Mouse (Mus musculus): ENCODE results near the gene Snx19. TPM values are rescaled to one million over a fixed set of nuclear protein-coding genes. Genes with fewer than 3 reads are reported as not detected.
A peak's percentile ranks its signal among the peaks of the same experiment; 100 is the strongest.

The Snx19 gene
- total and polyA plus RNA-seq, 3 experiments = 3.5 to 21.8 (median 20.1) TPM

- no peaks in the 10 kb centered on the region for H3K27me3 ChIP-seq (ENCODE audit: insufficient read depth, low read length)
- TF ChIP-seq GATA2 (IDR thresholded peaks at IDR 0.05; ENCODE audit: borderline replicate concordance, low read depth, low read length) = no peak
- no peak for TF ChIP-seq CTCF (IDR thresholded peaks at IDR 0.05; ENCODE audit: low read depth, low read length)
- TF ChIP-seq TAL1 (conservative IDR thresholded peaks at IDR 0.05; ENCODE audit: low read depth, low read length) = no peak
- TF ChIP-seq GATA1 (IDR thresholded peaks at IDR 0.05; ENCODE audit: borderline replicate concordance, low read length) = no peak
- no peak for TF ChIP-seq POLR2AphosphoS5 (IDR thresholded peaks at IDR 0.05; ENCODE audit: insufficient replicate concordance, low read depth, low read length)
- H3K36me3 ChIP-seq (replicated peaks) = peaks cover 79% of the 10 kb centered on the region
- H3K4me3 ChIP-seq (ENCODE audit: low read depth, low read length) = no peak overlapping the region
- H3K4me1 ChIP-seq (ENCODE audit: insufficient read depth, low read depth, low read length) = peaks cover 29% of the 10 kb centered on the region
- DNase-seq (ENCODE audit: low spot score) (no peak), ATAC-seq (ENCODE audit: extremely low read depth, insufficient number of reproducible peaks, low FRiP score, poor library complexity, severe bottlenecking) (no peak)
- no peaks in the 10 kb centered on the region for H3K9me3 ChIP-seq (replicated peaks)
Measured at GRCm38 (mm10) chr9:30431909-30432308, 5.0 kb downstream of the Snx19 start.

GRCm38 (mm10) chr9:30433914-30434313, 7.0 kb downstream of the Snx19 start:
- H3K36me3 ChIP-seq (replicated peaks) = peaks cover 83% of the 10 kb centered on the region
- TF ChIP-seq GATA2 (IDR thresholded peaks at IDR 0.05; ENCODE audit: borderline replicate concordance, low read depth, low read length) (no peak), CTCF (IDR thresholded peaks at IDR 0.05; ENCODE audit: low read depth, low read length) (no peak), POLR2AphosphoS5 (IDR thresholded peaks at IDR 0.05; ENCODE audit: insufficient replicate concordance, low read depth, low read length) (no peak), GATA1 (IDR thresholded peaks at IDR 0.05; ENCODE audit: borderline replicate concordance, low read length) (no peak), TAL1 (conservative IDR thresholded peaks at IDR 0.05; ENCODE audit: low read depth, low read length) (no peak)

GRCm38 (mm10) chr9:30435902-30436585, 9.1 kb downstream of the Snx19 start:
- DNase-seq (ENCODE audit: low spot score) = no peak
- Histone ChIP-seq H3K4me1 (ENCODE audit: insufficient read depth, low read depth, low read length) (no peaks in the 10 kb centered on the region), H3K27me3 (ENCODE audit: insufficient read depth, low read length) (no peaks in the 10 kb centered on the region), H3K36me3 (replicated peaks) (peaks cover 88% of the 10 kb centered on the region), H3K9me3 (replicated peaks) (no peaks in the 10 kb centered on the region), H3K4me3 (ENCODE audit: low read depth, low read length) (no peak overlapping the region)
- no peak for ATAC-seq (ENCODE audit: extremely low read depth, insufficient number of reproducible peaks, low FRiP score, poor library complexity, severe bottlenecking)
- TF ChIP-seq TAL1 (conservative IDR thresholded peaks at IDR 0.05; ENCODE audit: low read depth, low read length) (no peak), GATA1 (IDR thresholded peaks at IDR 0.05; ENCODE audit: borderline replicate concordance, low read length) (no peak), POLR2AphosphoS5 (IDR thresholded peaks at IDR 0.05; ENCODE audit: insufficient replicate concordance, low read depth, low read length) (no peak), CTCF (IDR thresholded peaks at IDR 0.05; ENCODE audit: low read depth, low read length) (no peak)

More at GRCm38 (mm10) chr9:30433914-30434313, 7.0 kb downstream of the Snx19 start:
- Histone ChIP-seq H3K27me3 (ENCODE audit: insufficient read depth, low read length) (no peaks in the 10 kb centered on the region), H3K4me1 (ENCODE audit: insufficient read depth, low read depth, low read length) (peaks cover 12% of the 10 kb centered on the region), H3K4me3 (ENCODE audit: low read depth, low read length) (no peak overlapping the region), H3K9me3 (replicated peaks) (no peaks in the 10 kb centered on the region)
- DNase-seq (ENCODE audit: low spot score) = no peak
- no peak for ATAC-seq (ENCODE audit: extremely low read depth, insufficient number of reproducible peaks, low FRiP score, poor library complexity, severe bottlenecking)

- H3K36me3 ChIP-seq (replicated peaks) = peaks cover 92% of the 10 kb centered on the region
- no peak overlapping the region for H3K4me3 ChIP-seq (ENCODE audit: low read depth, low read length)
- no peak for ATAC-seq (ENCODE audit: extremely low read depth, insufficient number of reproducible peaks, low FRiP score, poor library complexity, severe bottlenecking)
- TF ChIP-seq CTCF (IDR thresholded peaks at IDR 0.05; ENCODE audit: low read depth, low read length) (peak; percentile 23; the same call in 1 of the 2 replicates), GATA2 (IDR thresholded peaks at IDR 0.05; ENCODE audit: borderline replicate concordance, low read depth, low read length) (no peak), POLR2AphosphoS5 (IDR thresholded peaks at IDR 0.05; ENCODE audit: insufficient replicate concordance, low read depth, low read length) (no peak)
- H3K27me3 ChIP-seq (ENCODE audit: insufficient read depth, low read length) = no peaks in the 10 kb centered on the region
- DNase-seq (ENCODE audit: low spot score) = no peak
- no peaks in the 10 kb centered on the region for H3K4me1 ChIP-seq (ENCODE audit: insufficient read depth, low read depth, low read length)
- no peaks in the 10 kb centered on the region for H3K9me3 ChIP-seq (replicated peaks)
Measured at GRCm38 (mm10) chr9:30438505-30438904, 11.6 kb downstream of the Snx19 start.

- no peak for DNase-seq (ENCODE audit: low spot score)
- Histone ChIP-seq H3K4me3 (ENCODE audit: low read depth, low read length) (no peak overlapping the region), H3K4me1 (ENCODE audit: insufficient read depth, low read depth, low read length) (no peaks in the 10 kb centered on the region), H3K27me3 (ENCODE audit: insufficient read depth, low read length) (no peaks in the 10 kb centered on the region), H3K9me3 (replicated peaks) (no peaks in the 10 kb centered on the region), H3K36me3 (replicated peaks) (peaks cover 95% of the 10 kb centered on the region)
- ATAC-seq (ENCODE audit: extremely low read depth, insufficient number of reproducible peaks, low FRiP score, poor library complexity, severe bottlenecking) = no peak
- TF ChIP-seq GATA2 (IDR thresholded peaks at IDR 0.05; ENCODE audit: borderline replicate concordance, low read depth, low read length) (no peak), GATA1 (IDR thresholded peaks at IDR 0.05; ENCODE audit: borderline replicate concordance, low read length) (no peak), CTCF (IDR thresholded peaks at IDR 0.05; ENCODE audit: low read depth, low read length) (no peak), TAL1 (conservative IDR thresholded peaks at IDR 0.05; ENCODE audit: low read depth, low read length) (no peak), POLR2AphosphoS5 (IDR thresholded peaks at IDR 0.05; ENCODE audit: insufficient replicate concordance, low read depth, low read length) (no peak)
Measured at GRCm38 (mm10) chr9:30441761-30442160, 14.9 kb downstream of the Snx19 start.

GRCm38 (mm10) chr9:30445232-30446085, 18.6 kb downstream of the Snx19 start:
- DNase-seq (ENCODE audit: low spot score) (no peak), ATAC-seq (ENCODE audit: extremely low read depth, insufficient number of reproducible peaks, low FRiP score, poor library complexity, severe bottlenecking) (no peak)
- H3K9me3 ChIP-seq (replicated peaks) = no peaks in the 10 kb centered on the region
- TF ChIP-seq CTCF (IDR thresholded peaks at IDR 0.05; ENCODE audit: low read depth, low read length) = no peak
- no peak for TF ChIP-seq GATA2 (IDR thresholded peaks at IDR 0.05; ENCODE audit: borderline replicate concordance, low read depth, low read length)
- TF ChIP-seq TAL1 (conservative IDR thresholded peaks at IDR 0.05; ENCODE audit: low read depth, low read length) = no peak
- no peak for TF ChIP-seq POLR2AphosphoS5 (IDR thresholded peaks at IDR 0.05; ENCODE audit: insufficient replicate concordance, low read depth, low read length)
- no peak for TF ChIP-seq GATA1 (IDR thresholded peaks at IDR 0.05; ENCODE audit: borderline replicate concordance, low read length)
- H3K36me3 ChIP-seq (replicated peaks) = peaks cover 94% of the 10 kb centered on the region
- H3K4me3 ChIP-seq (ENCODE audit: low read depth, low read length) = no peak overlapping the region
- no peaks in the 10 kb centered on the region for H3K4me1 ChIP-seq (ENCODE audit: insufficient read depth, low read depth, low read length)
- H3K27me3 ChIP-seq (ENCODE audit: insufficient read depth, low read length) = no peaks in the 10 kb centered on the region
